Mouse (Mus musculus): Measurements from ENCODE around the gene Lancl1. TPM values are rescaled to one million over a fixed set of nuclear protein-coding genes. Genes with fewer than 3 reads are reported as not detected.

Gene Lancl1
- polyA plus RNA-seq, 1 experiment from 2014 or later: 75.4 TPM

DNA sequence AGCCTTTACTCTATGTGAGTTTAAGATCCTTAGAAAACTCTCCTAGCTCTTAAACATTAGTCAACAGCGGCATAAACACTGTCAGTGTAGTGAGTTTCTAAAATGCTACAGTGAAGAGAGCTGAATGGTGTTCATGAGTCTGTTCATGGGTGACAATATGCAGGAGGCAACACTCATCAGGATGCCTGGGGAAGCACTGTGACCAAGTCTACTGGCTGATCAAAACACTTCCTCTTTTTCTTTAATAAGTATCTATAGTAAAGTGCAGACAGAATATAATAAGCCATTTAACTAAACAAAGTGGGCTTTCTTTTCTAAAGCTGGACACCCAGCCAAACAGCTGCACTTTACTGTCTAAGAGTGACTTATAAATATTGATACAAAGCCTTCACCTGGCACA lies 37.3 kb downstream of the Lancl1 start:
- ATAC-seq (replicated peaks; ENCODE audit: low FRiP score) (no peak), DNase-seq (ENCODE audit: low spot score) (no peak)
- H3K9ac ChIP-seq (ENCODE audit: low read length): no peak overlapping the region
- no peak overlapping the region for H3K4me2 ChIP-seq (ENCODE audit: low read depth, low read length, severe bottlenecking)
- H3K27me3 ChIP-seq (ENCODE audit: control insufficient read depth, insufficient read depth, low read length): no peaks in the 10 kb centered on the region
- H3K4me3 ChIP-seq (ENCODE audit: low read depth, low read length): no peak overlapping the region
- 89% methylated on average over 1 of the region's 1 CpGs for WGBS
- H3K36me3 ChIP-seq (ENCODE audit: control insufficient read depth, insufficient read depth, low read length): peaks cover 6% of the 10 kb centered on the region; the same call in 1 of the 2 replicates
- H3K27ac ChIP-seq (ENCODE audit: low read depth, low read length): no peak overlapping the region
- H3K9me3 ChIP-seq (ENCODE audit: control insufficient read depth, low read length): no peaks in the 10 kb centered on the region
- no peaks in the 10 kb centered on the region for H3K4me1 ChIP-seq (replicated peaks; ENCODE audit: control insufficient read depth, insufficient read depth, low read length)

DNA sequence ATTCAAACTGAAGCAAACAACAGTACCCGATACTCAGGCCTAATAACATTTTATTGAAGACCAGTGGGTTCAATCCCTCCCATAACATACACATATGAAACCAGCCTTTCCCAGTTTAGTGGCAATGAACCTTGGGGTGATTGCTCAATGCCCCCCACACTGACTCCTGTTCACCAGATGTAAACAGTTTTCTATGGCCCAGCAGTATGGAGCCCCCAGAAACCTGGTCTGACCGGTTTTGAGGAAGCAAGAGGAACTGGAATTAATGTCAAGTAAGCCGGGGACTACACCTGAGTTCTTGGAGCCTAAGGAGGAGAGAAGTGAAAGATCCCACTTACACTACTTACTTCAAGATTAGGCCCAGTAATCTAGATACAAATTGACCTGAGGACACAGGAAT lies 38.2 kb downstream of the Lancl1 start:
- Histone ChIP-seq H3K4me1 (replicated peaks; ENCODE audit: control insufficient read depth, insufficient read depth, low read length) (no peaks in the 10 kb centered on the region), H3K27me3 (ENCODE audit: control insufficient read depth, insufficient read depth, low read length) (no peaks in the 10 kb centered on the region), H3K4me2 (ENCODE audit: low read depth, low read length, severe bottlenecking) (no peak overlapping the region), H3K9me3 (ENCODE audit: control insufficient read depth, low read length) (no peaks in the 10 kb centered on the region), H3K27ac (ENCODE audit: low read depth, low read length) (no peak overlapping the region), H3K9ac (ENCODE audit: low read length) (no peak overlapping the region), H3K4me3 (ENCODE audit: low read depth, low read length) (no peak overlapping the region), H3K36me3 (ENCODE audit: control insufficient read depth, insufficient read depth, low read length) (peaks cover 6% of the 10 kb centered on the region; the same call in 1 of the 2 replicates)
- WGBS: 84% methylated on average over 3 of the region's 3 CpGs
- no peak for ATAC-seq (replicated peaks; ENCODE audit: low FRiP score)
- DNase-seq (ENCODE audit: low spot score): no peak

DNA sequence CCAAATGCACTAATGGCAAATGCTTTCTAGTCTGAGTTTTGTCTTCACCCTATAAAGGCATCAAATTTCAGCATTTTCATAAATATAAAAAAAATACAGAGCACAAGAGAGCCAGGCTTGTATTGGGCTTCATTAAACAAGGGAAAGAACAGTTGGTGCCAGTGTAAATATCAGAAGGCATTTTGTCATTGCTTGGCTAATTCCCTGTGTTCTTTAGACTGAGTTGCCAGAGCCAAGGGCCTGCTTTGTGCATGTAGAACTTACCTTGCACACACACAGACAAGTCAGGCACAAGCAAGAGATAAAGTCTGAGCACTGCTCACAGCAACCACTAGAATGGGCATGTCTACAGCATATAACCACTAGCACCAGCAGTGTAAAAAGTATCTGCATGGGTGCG lies 40.1 kb downstream of the Lancl1 start:
- H3K9me3 ChIP-seq (ENCODE audit: control insufficient read depth, low read length): no peaks in the 10 kb centered on the region
- ATAC-seq (replicated peaks; ENCODE audit: low FRiP score) (no peak), DNase-seq (ENCODE audit: low spot score) (no peak)
- H3K4me3 ChIP-seq (ENCODE audit: low read depth, low read length): no peak overlapping the region
- no peak overlapping the region for H3K4me2 ChIP-seq (ENCODE audit: low read depth, low read length, severe bottlenecking)
- H3K4me1 ChIP-seq (replicated peaks; ENCODE audit: control insufficient read depth, insufficient read depth, low read length): no peaks in the 10 kb centered on the region
- no peak overlapping the region for H3K27ac ChIP-seq (ENCODE audit: low read depth, low read length)
- H3K36me3 ChIP-seq (ENCODE audit: control insufficient read depth, insufficient read depth, low read length): peaks cover 3% of the 10 kb centered on the region; the same call in 1 of the 2 replicates
- no peaks in the 10 kb centered on the region for H3K27me3 ChIP-seq (ENCODE audit: control insufficient read depth, insufficient read depth, low read length)
- no peak overlapping the region for H3K9ac ChIP-seq (ENCODE audit: low read length)
- 89% methylated on average over 1 of the region's 1 CpGs for WGBS

DNA sequence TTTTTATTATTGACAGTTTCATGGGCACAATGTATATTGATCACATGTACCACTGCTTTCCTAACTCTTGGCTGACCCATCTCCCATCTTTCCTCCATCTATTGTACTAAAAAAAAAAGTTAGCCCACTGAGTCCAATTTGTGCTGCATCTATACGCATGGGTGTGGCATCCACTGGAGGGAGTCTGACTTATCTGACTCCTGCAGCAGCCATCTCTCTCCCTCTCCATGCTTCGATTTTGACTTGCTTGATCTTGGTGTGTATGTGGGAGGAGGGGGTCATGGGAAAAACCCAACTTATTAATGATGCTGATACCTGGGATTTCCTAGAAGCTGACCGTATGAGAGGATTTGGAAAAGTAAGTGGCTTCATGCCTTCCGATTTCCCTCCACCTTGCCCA lies 40.5 kb downstream of the Lancl1 start:
- Histone ChIP-seq H3K4me1 (replicated peaks; ENCODE audit: control insufficient read depth, insufficient read depth, low read length) (no peaks in the 10 kb centered on the region), H3K36me3 (ENCODE audit: control insufficient read depth, insufficient read depth, low read length) (peaks cover 3% of the 10 kb centered on the region; the same call in 1 of the 2 replicates), H3K4me3 (ENCODE audit: low read depth, low read length) (no peak overlapping the region), H3K27me3 (ENCODE audit: control insufficient read depth, insufficient read depth, low read length) (no peaks in the 10 kb centered on the region), H3K9ac (ENCODE audit: low read length) (no peak overlapping the region), H3K4me2 (ENCODE audit: low read depth, low read length, severe bottlenecking) (no peak overlapping the region), H3K9me3 (ENCODE audit: control insufficient read depth, low read length) (no peaks in the 10 kb centered on the region), H3K27ac (ENCODE audit: low read depth, low read length) (no peak overlapping the region)
- DNase-seq (ENCODE audit: low spot score) (no peak), ATAC-seq (replicated peaks; ENCODE audit: low FRiP score) (no peak)
- 92% methylated on average over 4 of the region's 4 CpGs for WGBS

DNA sequence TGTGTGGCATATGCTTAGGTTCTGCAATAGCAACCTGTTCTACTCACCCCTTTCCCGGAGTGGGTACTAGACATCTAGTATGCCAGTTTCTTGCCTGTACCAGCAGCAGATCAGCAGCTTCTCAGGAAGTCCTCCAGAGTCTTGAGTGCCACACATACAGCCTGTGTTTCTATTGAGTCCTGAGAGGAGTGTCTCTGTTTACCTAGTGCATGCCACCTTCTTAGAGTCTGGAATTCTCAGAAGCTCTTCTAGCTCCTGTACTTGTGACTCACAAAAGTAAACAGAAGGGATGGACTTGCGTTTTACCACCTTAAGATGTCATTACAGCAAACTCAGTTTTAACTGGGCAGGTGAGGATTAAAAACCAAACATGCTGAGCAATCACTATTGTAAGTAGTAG lies 41.9 kb downstream of the Lancl1 start:
- Histone ChIP-seq H3K9ac (ENCODE audit: low read length) (no peak overlapping the region), H3K36me3 (ENCODE audit: control insufficient read depth, insufficient read depth, low read length) (no peaks in the 10 kb centered on the region), H3K9me3 (ENCODE audit: control insufficient read depth, low read length) (no peaks in the 10 kb centered on the region), H3K4me1 (replicated peaks; ENCODE audit: control insufficient read depth, insufficient read depth, low read length) (no peaks in the 10 kb centered on the region), H3K27me3 (ENCODE audit: control insufficient read depth, insufficient read depth, low read length) (no peaks in the 10 kb centered on the region), H3K27ac (ENCODE audit: low read depth, low read length) (no peak overlapping the region), H3K4me2 (ENCODE audit: low read depth, low read length, severe bottlenecking) (no peak overlapping the region), H3K4me3 (ENCODE audit: low read depth, low read length) (no peak overlapping the region)
- WGBS: 95% methylated on average over 2 of the region's 2 CpGs
- no peak for DNase-seq (ENCODE audit: low spot score)
- ATAC-seq (replicated peaks; ENCODE audit: low FRiP score): no peak

DNA sequence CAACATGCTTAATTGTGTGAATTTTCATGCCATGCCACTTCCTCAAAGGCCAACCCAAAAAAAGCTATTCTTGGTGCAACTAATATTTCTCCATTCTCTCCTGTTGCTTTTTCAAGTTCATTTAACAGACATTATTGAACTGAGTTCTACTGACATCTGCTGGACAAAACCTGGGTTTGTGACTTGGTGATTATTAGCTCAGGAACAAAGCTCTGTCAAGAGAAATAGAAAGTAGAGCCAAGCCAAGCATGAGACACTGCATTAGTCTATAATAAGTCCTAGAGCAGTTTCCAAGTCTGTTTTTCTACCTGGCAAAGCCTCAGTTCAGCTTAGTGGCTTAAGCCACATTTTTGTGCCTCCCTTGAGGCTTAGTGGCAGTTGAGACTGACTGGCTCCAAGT lies 45.9 kb downstream of the Lancl1 start:
- Histone ChIP-seq H3K9me3 (ENCODE audit: control insufficient read depth, low read length) (no peaks in the 10 kb centered on the region), H3K4me1 (replicated peaks; ENCODE audit: control insufficient read depth, insufficient read depth, low read length) (no peaks in the 10 kb centered on the region), H3K4me2 (ENCODE audit: low read depth, low read length, severe bottlenecking) (no peak overlapping the region), H3K27me3 (ENCODE audit: control insufficient read depth, insufficient read depth, low read length) (no peaks in the 10 kb centered on the region), H3K36me3 (ENCODE audit: control insufficient read depth, insufficient read depth, low read length) (no peaks in the 10 kb centered on the region), H3K4me3 (ENCODE audit: low read depth, low read length) (no peak overlapping the region), H3K9ac (ENCODE audit: low read length) (no peak overlapping the region), H3K27ac (ENCODE audit: low read depth, low read length) (no peak overlapping the region)
- ATAC-seq (replicated peaks; ENCODE audit: low FRiP score) (no peak), DNase-seq (ENCODE audit: low spot score) (no peak)

DNA sequence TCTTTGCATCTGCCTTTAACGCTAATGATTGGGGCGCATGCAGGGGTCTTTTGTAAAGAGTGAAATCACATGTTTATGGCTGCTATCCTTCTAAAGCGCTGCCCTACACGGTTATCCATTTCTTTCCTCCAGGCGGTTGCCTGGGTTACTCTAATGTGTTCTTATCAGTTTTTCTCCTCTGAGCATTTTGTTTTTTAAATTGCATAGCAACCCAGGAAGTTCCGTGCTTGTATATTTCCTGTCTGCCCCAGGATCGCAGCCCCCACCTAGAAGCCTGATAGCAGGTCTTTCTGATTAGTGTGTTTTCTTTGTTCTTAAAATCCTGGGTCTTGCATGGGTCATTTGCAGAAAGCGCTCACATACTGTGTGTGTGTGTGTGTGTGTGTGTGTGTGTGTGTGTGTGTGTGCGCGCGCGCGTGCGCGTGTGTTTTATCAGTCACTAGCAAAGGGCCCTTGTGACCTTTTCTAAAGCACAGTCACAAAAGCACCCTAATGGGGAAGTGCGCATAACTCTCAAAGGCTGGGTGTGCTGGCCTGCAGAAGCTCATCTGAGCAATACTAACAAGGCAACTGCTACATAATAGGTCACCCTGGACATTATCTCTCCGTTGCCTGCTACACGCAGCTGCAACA lies 51.0 kb downstream of the Lancl1 start:
- Histone ChIP-seq H3K4me3 (ENCODE audit: low read depth, low read length) (no peak overlapping the region), H3K27ac (ENCODE audit: low read depth, low read length) (no peak overlapping the region), H3K27me3 (ENCODE audit: control insufficient read depth, insufficient read depth, low read length) (no peaks in the 10 kb centered on the region), H3K36me3 (ENCODE audit: control insufficient read depth, insufficient read depth, low read length) (no peaks in the 10 kb centered on the region), H3K9ac (ENCODE audit: low read length) (no peak overlapping the region), H3K4me1 (replicated peaks; ENCODE audit: control insufficient read depth, insufficient read depth, low read length) (no peaks in the 10 kb centered on the region), H3K9me3 (ENCODE audit: control insufficient read depth, low read length) (no peaks in the 10 kb centered on the region), H3K4me2 (ENCODE audit: low read depth, low read length, severe bottlenecking) (no peak overlapping the region)
- DNase-seq (ENCODE audit: low spot score) (no peak), ATAC-seq (replicated peaks; ENCODE audit: low FRiP score) (no peak)
- WGBS: 81% methylated on average over 18 of the region's 18 CpGs

DNA sequence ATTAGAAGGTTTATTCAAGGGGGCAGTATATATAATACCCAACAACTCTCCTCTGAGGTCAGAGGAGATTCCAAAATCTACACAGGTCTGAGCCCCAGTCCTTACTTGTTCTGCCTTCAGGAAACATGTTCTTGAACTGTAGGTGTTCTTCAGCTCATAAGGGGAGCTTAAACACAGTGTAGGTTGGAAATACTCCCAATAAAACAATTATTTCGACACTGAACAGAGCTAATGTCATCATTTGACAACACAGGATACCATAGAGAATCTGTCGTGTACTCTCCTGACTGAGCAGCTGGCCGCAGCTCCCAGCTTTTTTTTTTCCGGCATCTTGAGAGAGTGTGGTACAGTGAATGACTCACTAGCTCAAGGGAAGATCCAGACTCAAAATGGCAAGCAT lies 52.8 kb downstream of the Lancl1 start:
- no peak for ATAC-seq (replicated peaks; ENCODE audit: low FRiP score)
- 90% methylated on average over 4 of the region's 4 CpGs for WGBS
- no peak overlapping the region for H3K4me2 ChIP-seq (ENCODE audit: low read depth, low read length, severe bottlenecking)

DNA sequence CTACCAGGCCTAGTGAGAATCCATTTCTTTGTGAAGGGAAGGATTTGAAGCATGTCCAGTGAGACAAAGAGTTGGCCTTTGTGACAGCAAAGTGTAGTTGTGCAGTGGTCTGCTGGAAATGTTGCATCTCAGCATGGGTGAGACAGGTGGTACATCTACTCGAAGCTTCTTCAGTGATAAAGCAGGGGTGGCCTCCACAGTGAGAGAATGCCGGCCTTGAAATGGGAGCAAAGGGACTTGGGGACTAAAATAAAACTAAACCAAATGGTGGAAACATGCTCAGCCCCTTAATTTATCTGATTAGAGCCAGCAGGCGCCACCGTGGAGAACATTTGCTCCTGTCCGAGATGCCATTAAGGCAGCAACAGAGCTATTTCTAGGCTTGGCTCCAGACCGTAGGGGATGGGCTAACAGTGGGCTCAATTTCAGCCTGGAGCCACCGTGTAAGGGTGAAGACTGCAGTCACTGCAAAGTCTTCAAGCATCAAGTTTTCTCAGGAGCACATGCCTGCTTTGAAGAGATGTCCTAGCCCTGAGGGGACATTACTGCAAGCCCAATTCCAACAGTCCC lies 53.5 kb downstream of the Lancl1 start:
- H3K4me1 ChIP-seq (replicated peaks; ENCODE audit: control insufficient read depth, insufficient read depth, low read length): no peaks in the 10 kb centered on the region
- no peaks in the 10 kb centered on the region for H3K9me3 ChIP-seq (ENCODE audit: control insufficient read depth, low read length)
- WGBS: 80% methylated on average over 7 of the region's 7 CpGs
- no peak overlapping the region for H3K4me2 ChIP-seq (ENCODE audit: low read depth, low read length, severe bottlenecking)
- H3K27ac ChIP-seq (ENCODE audit: low read depth, low read length): no peak overlapping the region
- H3K36me3 ChIP-seq (ENCODE audit: control insufficient read depth, insufficient read depth, low read length): no peaks in the 10 kb centered on the region
- no peak overlapping the region for H3K9ac ChIP-seq (ENCODE audit: low read length)
- DNase-seq (ENCODE audit: low spot score): no peak
- no peak for ATAC-seq (replicated peaks; ENCODE audit: low FRiP score)
- H3K4me3 ChIP-seq (ENCODE audit: low read depth, low read length): no peak overlapping the region
- no peaks in the 10 kb centered on the region for H3K27me3 ChIP-seq (ENCODE audit: control insufficient read depth, insufficient read depth, low read length)

More for the DNA sequence above, 52.8 kb downstream of the Lancl1 start:
- no peaks in the 10 kb centered on the region for H3K36me3 ChIP-seq (ENCODE audit: control insufficient read depth, insufficient read depth, low read length)
- H3K27ac ChIP-seq (ENCODE audit: low read depth, low read length): no peak overlapping the region
- no peaks in the 10 kb centered on the region for H3K9me3 ChIP-seq (ENCODE audit: control insufficient read depth, low read length)
- no peaks in the 10 kb centered on the region for H3K27me3 ChIP-seq (ENCODE audit: control insufficient read depth, insufficient read depth, low read length)
- no peak overlapping the region for H3K9ac ChIP-seq (ENCODE audit: low read length)
- H3K4me3 ChIP-seq (ENCODE audit: low read depth, low read length): no peak overlapping the region
- no peak for DNase-seq (ENCODE audit: low spot score)
- H3K4me1 ChIP-seq (replicated peaks; ENCODE audit: control insufficient read depth, insufficient read depth, low read length): no peaks in the 10 kb centered on the region

Data from forebrain, embryonic 11.5 days (tissue).